Mouse (Mus musculus) heart, embryonic 13.5 days (tissue): ENCODE results near the gene Trim67. TPM values are rescaled to one million over a fixed set of nuclear protein-coding genes. Genes with fewer than 3 reads are reported as not detected.
A peak's percentile ranks its signal among the peaks of the same experiment; 100 is the strongest.

Experiments used
- ATAC-seq: fragments of 200-750 bp; cut with Nextera tagmentation; 2 replicates; pipeline ENCODE4 v1.8.0; 2017; ENCODE audit warnings: moderate TSS enrichment; ENCODE audit not compliant: insufficient number of reproducible peaks, low FRiP score, low TSS enrichment; ENCODE audit errors: extremely low read depth
- H3K27ac ChIP-seq: fragments of 300-500 bp; sonication (generic); replicated peaks from 2 replicates; pipeline ENCODE4 v1.5.1; 2015; ENCODE audit warnings: moderate library complexity, mild to moderate bottlenecking, inconsistent platforms
- H3K27me3 ChIP-seq: fragments of 300-500 bp; sonication (generic); replicated peaks from 2 replicates; pipeline ENCODE4 v1.6.1; 2015; ENCODE audit warnings: mild to moderate bottlenecking, inconsistent platforms
- H3K36me3 ChIP-seq: fragments of 300-500 bp; sonication (generic); 2 replicates; pipeline ENCODE4 v1.6.1; 2015; ENCODE audit warnings: mild to moderate bottlenecking, inconsistent platforms
- H3K4me1 ChIP-seq: fragments of 300-500 bp; sonication (generic); 2 replicates; pipeline ENCODE4 v1.6.1; 2015; ENCODE audit warnings: inconsistent platforms
- H3K4me2 ChIP-seq: fragments of 300-500 bp; sonication (generic); 2 replicates; pipeline ENCODE4 v1.6.1; 2015; ENCODE audit warnings: inconsistent platforms, mild to moderate bottlenecking, moderate library complexity
- H3K4me3 ChIP-seq: fragments of 300-500 bp; sonication (generic); 2 replicates; pipeline ENCODE4 v1.5.1; 2015; ENCODE audit warnings: moderate library complexity, mild to moderate bottlenecking, inconsistent platforms
- H3K9ac ChIP-seq: fragments of 300-500 bp; sonication (generic); 2 replicates; pipeline ENCODE4 v1.6.1; 2015; ENCODE audit warnings: inconsistent platforms, mild to moderate bottlenecking, moderate library complexity
- H3K9me3 ChIP-seq: fragments of 300-500 bp; sonication (generic); 2 replicates; pipeline ENCODE4 v1.6.1; 2016; ENCODE audit warnings: inconsistent platforms
- WGBS: fragments of 180-500 bp; shearing (Covaris S2); methylation state at CpG from one replicate; pipeline ENCODE4 v1.1.7; 2015; ENCODE audit warnings: mixed read lengths; 5-methylcytosine and 5-hydroxymethylcytosine counted together
- polyA plus RNA-seq: library from polyadenylated mRNA; unstranded; fragments of >200 nt; fragmentation: Nextera tagmentation; extraction: Ambion mirVana; gene quantifications from 2 replicates; pipeline ENCODE4 v1.2.1, GENCODE M21; 2015

Trim67 gene
- polyA plus RNA-seq, 1 experiment from 2014 or later, result 0.16 TPM

DNA sequence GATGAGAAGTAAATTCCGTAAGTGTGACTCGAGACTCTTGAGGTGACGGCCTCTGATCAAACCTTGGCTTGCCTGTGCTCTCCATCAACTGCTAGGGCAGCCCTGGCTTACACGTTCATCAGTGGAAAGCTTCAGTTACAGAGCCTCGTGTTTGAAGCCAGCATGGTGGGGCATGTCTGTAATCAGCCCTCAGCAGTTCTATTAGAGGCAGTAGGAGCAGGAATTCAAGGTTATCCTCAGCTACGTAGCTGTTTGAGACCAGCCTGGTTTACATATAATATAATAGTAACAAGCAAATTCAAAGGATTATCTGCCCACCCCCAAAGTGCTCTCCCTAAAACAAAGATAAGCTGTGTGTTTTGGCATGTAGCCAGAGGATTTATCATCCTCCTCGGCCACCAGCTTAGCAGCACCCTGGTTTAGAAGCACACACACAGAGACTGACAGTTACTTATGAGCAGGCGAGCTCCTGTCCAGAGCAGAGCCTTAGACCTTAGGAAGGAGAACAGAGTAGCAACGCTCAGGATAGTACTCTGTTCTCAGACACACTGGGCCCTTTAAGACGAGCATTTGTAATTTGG, 86.1 kb downstream of the Trim67 start:
- Histone ChIP-seq H3K36me3 (peaks cover 98% of the 10 kb centered on the region), H3K27ac (peak overlapping the region; percentile 30; the same call in 1 of the 2 replicates), H3K4me3 (no peak overlapping the region), H3K4me1 (peaks cover 13% of the 10 kb centered on the region), H3K9me3 (no peaks in the 10 kb centered on the region), H3K27me3 (no peaks in the 10 kb centered on the region), H3K9ac (peak overlapping the region; percentile 40; the same call in 1 of the 2 replicates), H3K4me2 (no peak overlapping the region)
- ATAC-seq, result no peak
- 49% methylated on average over 10 of the region's 10 CpGs for WGBS

Other genes with a start within 250 kb of the Trim67 start
- 0.88 and 2.8 TPM in 2 replicates for gene Agt, start 223.4 kb upstream of the Trim67 start, polyA plus RNA-seq
- gene Capn9, start 217.0 kb upstream of the Trim67 start, polyA plus RNA-seq, result 0.08 and 0.69 TPM in 2 replicates
- 37.8 TPM in 2 replicates for gene 2310022B05Rik, start 129.7 kb upstream of the Trim67 start, polyA plus RNA-seq
- 27.0 and 28.2 TPM in 2 replicates for gene Ttc13, start 71.1 kb upstream of the Trim67 start, polyA plus RNA-seq
- 14.0 and 17.2 TPM in 2 replicates for gene Arv1, start 71.0 kb upstream of the Trim67 start, polyA plus RNA-seq
- 2.2 and 2.4 TPM in 2 replicates for gene Fam89a, start 41.3 kb upstream of the Trim67 start, polyA plus RNA-seq
- gene Gnpat, start 69.9 kb downstream of the Trim67 start, polyA plus RNA-seq, result 94.8 and 101 TPM in 2 replicates
- gene 2810004N23Rik, start 70.0 kb downstream of the Trim67 start, polyA plus RNA-seq, result 47.8 and 52.9 TPM in 2 replicates
- gene Exoc8, start 104.6 kb downstream of the Trim67 start, polyA plus RNA-seq, result 5.9 and 6.2 TPM in 2 replicates
- gene Sprtn, start 104.8 kb downstream of the Trim67 start, polyA plus RNA-seq, result 6.8 and 7.1 TPM in 2 replicates
- gene Egln1, start 156.2 kb downstream of the Trim67 start, polyA plus RNA-seq, result 13.5 and 15.0 TPM in 2 replicates
- gene Tsnax, start 219.9 kb downstream of the Trim67 start, polyA plus RNA-seq, result 80.3 and 87.4 TPM in 2 replicates